Mouse (Mus musculus) activated CD4-positive, CD25-positive, alpha-beta regulatory T cell, adult 4 months (primary cell): ENCODE results near the gene Lpcat4. TPM values are rescaled to one million over a fixed set of nuclear protein-coding genes. Genes with fewer than 3 reads are reported as not detected.

Source experiments
- polyA plus RNA-seq, 2 experiments: library from polyadenylated mRNA; unstranded; fragments of 100-300 nt; shearing (Covaris generic); gene quantifications; one replicate each; pipeline ENCODE4 v1.2.1; 2017

Gene Lpcat4
- polyA plus RNA-seq, 2 experiments from 2014 or later = 25.3 to 33.5 TPM

Other genes with a start within 250 kb of the Lpcat4 start
- gene Olfr1309, start 249.2 kb upstream of the Lpcat4 start, polyA plus RNA-seq = not detected
- not detected for gene Olfr1310, start 226.8 kb upstream of the Lpcat4 start, polyA plus RNA-seq
- gene Olfr1311, start 215.1 kb upstream of the Lpcat4 start, polyA plus RNA-seq = not detected
- gene Olfr1312, start 189.2 kb upstream of the Lpcat4 start, polyA plus RNA-seq = under 1 TPM in 1 of 2 experiments, not detected in 1; 0.08 TPM
- gene Olfr1313, start 161.6 kb upstream of the Lpcat4 start, polyA plus RNA-seq = not detected
- not detected for gene Olfr1314, start 142.7 kb upstream of the Lpcat4 start, polyA plus RNA-seq
- gene Olfr1315-ps1, start 124.0 kb upstream of the Lpcat4 start, polyA plus RNA-seq = not detected
- under 1 TPM in 1 of 2 experiments, not detected in 1; 0.11 TPM for gene Olfr1316, start 104.5 kb upstream of the Lpcat4 start, polyA plus RNA-seq
- gene Olfr1317, start 99.1 kb upstream of the Lpcat4 start, polyA plus RNA-seq = not detected
- not detected for gene Olfr1318, start 85.3 kb upstream of the Lpcat4 start, polyA plus RNA-seq
- gene Nutm1, start 19.8 kb downstream of the Lpcat4 start, polyA plus RNA-seq = not detected
- 100 to 1,000 TPM; 171 to 211 TPM for gene Nop10, start 22.5 kb downstream of the Lpcat4 start, polyA plus RNA-seq
- 10 to 100 TPM; 47.9 to 48.7 TPM for gene Slc12a6, start 26.4 kb downstream of the Lpcat4 start, polyA plus RNA-seq
- gene Gm21985, start 26.8 kb downstream of the Lpcat4 start, polyA plus RNA-seq = not detected
- gene Emc4, start 128.6 kb downstream of the Lpcat4 start, polyA plus RNA-seq = 10 to 100 TPM; 76.4 to 79.2 TPM
- gene Katnbl1, start 139.7 kb downstream of the Lpcat4 start, polyA plus RNA-seq = 10 to 100 TPM; 21.4 to 21.7 TPM
- gene Emc7, start 215.5 kb downstream of the Lpcat4 start, polyA plus RNA-seq = 10 to 100 TPM; 11.5 to 14.5 TPM
- gene Chrm5, start 241.3 kb downstream of the Lpcat4 start, polyA plus RNA-seq = not detected